Mouse (Mus musculus) lung, embryonic 16.5 days (tissue): ENCODE results near the gene Kif7. TPM values are rescaled to one million over a fixed set of nuclear protein-coding genes. Genes with fewer than 3 reads are reported as not detected.

Source experiments
- ATAC-seq: fragments of 200-750 bp; cut with Nextera tagmentation; 2 replicates; pipeline ENCODE4 v1.8.0; 2017; ENCODE audit warnings: low read depth, mild to moderate bottlenecking, moderate library complexity
- H3K27ac ChIP-seq: fragments of 300-500 bp; sonication (generic); 2 replicates; pipeline ENCODE4 v1.5.1; 2014; ENCODE audit warnings: mild to moderate bottlenecking, control low read depth, low read length
- H3K27me3 ChIP-seq: fragments of 300-500 bp; sonication (generic); 2 replicates; pipeline ENCODE4 v1.6.1; 2014; ENCODE audit warnings: low read depth, low read length, mixed read lengths; ENCODE audit not compliant: control insufficient read depth, insufficient read depth
- H3K36me3 ChIP-seq: fragments of 300-500 bp; sonication (generic); 2 replicates; pipeline ENCODE4 v1.6.1; 2014; ENCODE audit warnings: low read length; ENCODE audit not compliant: control insufficient read depth, insufficient read depth
- H3K4me1 ChIP-seq: fragments of 300-500 bp; sonication (generic); replicated peaks from 2 replicates; pipeline ENCODE4 v1.6.1; 2014; ENCODE audit warnings: low read length, mixed read lengths; ENCODE audit not compliant: control insufficient read depth, insufficient read depth
- H3K4me2 ChIP-seq: fragments of 300-500 bp; sonication (generic); 2 replicates; pipeline ENCODE4 v1.6.1; 2014; ENCODE audit warnings: low read depth, low read length, control low read depth
- H3K4me3 ChIP-seq: fragments of 300-500 bp; sonication (generic); 2 replicates; pipeline ENCODE4 v1.5.1; 2014; ENCODE audit warnings: mild to moderate bottlenecking, low read length, control low read depth
- H3K9ac ChIP-seq: fragments of 300-500 bp; sonication (generic); 2 replicates; pipeline ENCODE4 v1.6.1; 2014; ENCODE audit warnings: low read length, control low read depth
- H3K9me3 ChIP-seq: fragments of 300-500 bp; sonication (generic); 2 replicates; pipeline ENCODE4 v1.6.1; 2016; ENCODE audit warnings: low read length; ENCODE audit not compliant: control insufficient read depth
- WGBS: fragments of 180-500 bp; shearing (Covaris S2); extraction: QIAGEN DNeasy Blood & Tissue Kit; methylation state at CpG from one replicate; pipeline ENCODE4 v1.1.7; 2014; 5-methylcytosine and 5-hydroxymethylcytosine counted together
- polyA plus RNA-seq: library from polyadenylated mRNA; unstranded; fragments of >200 nt; fragmentation: Nextera tagmentation; extraction: Ambion mirVana; gene quantifications from 2 replicates; pipeline ENCODE4 v1.2.1, GENCODE M21; 2015

The Kif7 gene
- polyA plus RNA-seq, 1 experiment from 2014 or later: 3.7 TPM

GRCm38 (mm10) chr7:79729743-79730370 lies 14.3 kb upstream of the Kif7 start:
- 50% methylated on average over 11 of the region's 11 CpGs for WGBS
- Histone ChIP-seq H3K4me3 (no peak overlapping the region), H3K4me2 (no peak overlapping the region), H3K9me3 (no peaks in the 10 kb centered on the region), H3K9ac (no peak overlapping the region), H3K36me3 (no peaks in the 10 kb centered on the region), H3K27ac (no peak overlapping the region), H3K27me3 (no peaks in the 10 kb centered on the region), H3K4me1 (no peaks in the 10 kb centered on the region)
- ATAC-seq: no peak

DNA sequence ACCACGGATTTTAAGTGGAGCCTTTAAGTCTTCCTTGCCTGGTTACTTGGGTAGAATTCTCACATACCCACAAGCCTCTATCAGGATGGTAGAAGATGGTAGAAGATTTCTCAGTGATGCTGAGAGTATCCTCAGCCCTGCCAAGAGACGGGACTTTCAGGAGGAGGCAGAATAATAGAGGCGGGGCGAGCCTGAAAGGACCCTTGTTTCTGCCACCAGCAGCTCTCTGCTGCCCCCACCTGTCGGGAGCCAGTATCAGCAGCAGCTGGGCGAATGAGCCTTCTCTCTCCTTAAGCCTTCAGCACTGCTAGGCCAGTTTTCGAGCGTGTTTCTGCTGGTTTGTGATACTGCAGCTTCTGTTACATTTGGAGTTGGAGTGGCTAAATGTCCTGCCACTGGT lies 13.6 kb upstream of the Kif7 start:
- H3K4me2 ChIP-seq: no peak overlapping the region
- 5% methylated on average over 8 of the region's 8 CpGs for WGBS
- peak; percentile 41; the same call in 1 of the 2 replicates for ATAC-seq

GRCm38 (mm10) chr7:79728219-79728618 lies 12.7 kb upstream of the Kif7 start:
- Histone ChIP-seq H3K27ac (no peak overlapping the region), H3K4me3 (no peak overlapping the region), H3K36me3 (no peaks in the 10 kb centered on the region), H3K4me2 (no peak overlapping the region), H3K27me3 (no peaks in the 10 kb centered on the region), H3K4me1 (no peaks in the 10 kb centered on the region), H3K9ac (no peak overlapping the region), H3K9me3 (no peaks in the 10 kb centered on the region)
- WGBS: 31% methylated on average over 6 of the region's 6 CpGs
- peak; percentile 56 for ATAC-seq

More for the DNA sequence above, 13.6 kb upstream of the Kif7 start:
- Histone ChIP-seq H3K9me3 (no peaks in the 10 kb centered on the region), H3K9ac (no peak overlapping the region), H3K27me3 (no peaks in the 10 kb centered on the region), H3K4me1 (no peaks in the 10 kb centered on the region), H3K36me3 (no peaks in the 10 kb centered on the region), H3K27ac (no peak overlapping the region), H3K4me3 (no peak overlapping the region)

DNA sequence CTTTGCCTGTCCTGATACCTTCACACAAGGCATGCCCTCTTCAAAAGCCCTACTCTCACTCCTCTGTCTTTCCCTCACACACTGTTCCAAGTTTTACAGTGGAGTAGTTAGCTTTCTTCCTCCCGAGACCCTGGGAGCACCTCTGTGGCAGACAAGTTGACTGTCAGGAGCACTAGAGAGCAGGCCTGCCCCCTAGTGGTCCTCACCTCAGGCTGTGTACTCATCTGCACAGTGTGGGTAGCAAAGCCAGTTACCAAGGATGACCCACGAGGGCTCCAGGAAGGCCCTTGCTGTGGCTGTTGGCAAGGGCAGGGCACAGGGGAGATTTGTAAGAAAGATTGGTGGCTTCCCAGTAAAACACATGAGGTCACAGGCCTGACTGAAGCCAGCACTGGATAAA lies 11.6 kb upstream of the Kif7 start:
- Histone ChIP-seq H3K4me3 (no peak overlapping the region), H3K27me3 (peaks cover 5% of the 10 kb centered on the region; the same call in 1 of the 2 replicates), H3K36me3 (no peaks in the 10 kb centered on the region), H3K27ac (no peak overlapping the region), H3K9ac (no peak overlapping the region), H3K9me3 (no peaks in the 10 kb centered on the region), H3K4me2 (no peak overlapping the region), H3K4me1 (no peaks in the 10 kb centered on the region)
- 6% methylated on average over 2 of the region's 2 CpGs for WGBS
- ATAC-seq: 0 out of 2 replicates have a peak, but pooled peaks have one; percentile 41

DNA sequence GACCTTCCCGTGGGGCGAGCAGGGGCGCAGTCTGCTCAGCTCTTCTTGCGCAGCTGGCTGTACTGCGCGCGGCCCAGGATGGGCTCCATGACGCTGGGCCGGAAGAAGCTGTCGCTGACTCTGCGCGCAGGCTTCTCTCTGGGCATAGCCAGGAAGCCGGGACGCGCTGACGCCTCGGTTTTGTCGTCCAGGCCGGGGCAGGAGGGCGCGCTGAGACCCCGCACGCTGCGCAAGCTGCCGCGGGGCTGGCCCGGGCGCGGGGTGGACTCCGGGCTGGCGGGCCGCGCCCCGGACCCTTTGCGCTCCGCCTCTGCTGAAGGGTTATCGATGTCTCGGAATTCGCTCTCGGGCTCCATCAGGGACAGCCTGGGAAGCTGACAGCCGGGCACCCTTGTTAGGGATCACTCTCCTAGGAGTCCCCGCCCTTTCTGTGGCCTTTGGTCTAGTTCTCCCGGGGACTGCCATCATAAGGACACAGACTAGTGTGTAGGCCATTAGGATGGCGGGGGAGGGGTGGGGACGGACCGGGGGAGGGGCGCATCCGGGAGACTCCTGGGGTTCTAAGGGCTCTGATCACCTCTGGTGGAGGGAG lies 6.0 kb upstream of the Kif7 start:
- H3K9ac ChIP-seq: peak overlapping the region; percentile 82
- peak overlapping the region; percentile 15; the same call in 1 of the 2 replicates for H3K27ac ChIP-seq
- no peaks in the 10 kb centered on the region for H3K9me3 ChIP-seq

GRCm38 (mm10) chr7:79710831-79711230 lies 4.7 kb downstream of the Kif7 start:
- peaks cover 14% of the 10 kb centered on the region; the same call in 1 of the 2 replicates for H3K27me3 ChIP-seq
- H3K9ac ChIP-seq: no peak overlapping the region
- no peak overlapping the region for H3K4me2 ChIP-seq
- ATAC-seq: no peak
- H3K4me1 ChIP-seq: peaks cover 6% of the 10 kb centered on the region; the same call in 1 of the 2 replicates
- no peaks in the 10 kb centered on the region for H3K9me3 ChIP-seq
- WGBS: 57% methylated on average over 17 of the region's 17 CpGs
- H3K27ac ChIP-seq: no peak overlapping the region
- no peaks in the 10 kb centered on the region for H3K36me3 ChIP-seq
- H3K4me3 ChIP-seq: no peak overlapping the region

More for the DNA sequence above, 6.0 kb upstream of the Kif7 start:
- H3K36me3 ChIP-seq: no peaks in the 10 kb centered on the region
- peak; percentile 82 for ATAC-seq
- peaks cover 8% of the 10 kb centered on the region; the same call in 1 of the 2 replicates for H3K27me3 ChIP-seq
- WGBS: under 1% methylated on average over 48 of the region's 48 CpGs
- H3K4me1 ChIP-seq: peaks cover 8% of the 10 kb centered on the region; the same call in 1 of the 2 replicates
- peak overlapping the region; percentile 65 for H3K4me3 ChIP-seq
- peak overlapping the region; percentile 91 for H3K4me2 ChIP-seq

- Histone ChIP-seq H3K27me3 (peaks cover 14% of the 10 kb centered on the region; the same call in 1 of the 2 replicates), H3K4me1 (peaks cover 6% of the 10 kb centered on the region; the same call in 1 of the 2 replicates), H3K4me3 (peak overlapping the region; percentile 50), H3K4me2 (peak overlapping the region; percentile 77), H3K27ac (no peak overlapping the region), H3K9me3 (no peaks in the 10 kb centered on the region), H3K9ac (peak overlapping the region; percentile 57), H3K36me3 (no peaks in the 10 kb centered on the region)
- WGBS: 2% methylated on average over 45 of the region's 55 CpGs
- ATAC-seq: peak; percentile 83
Observed at GRCm38 (mm10) chr7:79710130-79710607, 5.4 kb downstream of the Kif7 start.

DNA sequence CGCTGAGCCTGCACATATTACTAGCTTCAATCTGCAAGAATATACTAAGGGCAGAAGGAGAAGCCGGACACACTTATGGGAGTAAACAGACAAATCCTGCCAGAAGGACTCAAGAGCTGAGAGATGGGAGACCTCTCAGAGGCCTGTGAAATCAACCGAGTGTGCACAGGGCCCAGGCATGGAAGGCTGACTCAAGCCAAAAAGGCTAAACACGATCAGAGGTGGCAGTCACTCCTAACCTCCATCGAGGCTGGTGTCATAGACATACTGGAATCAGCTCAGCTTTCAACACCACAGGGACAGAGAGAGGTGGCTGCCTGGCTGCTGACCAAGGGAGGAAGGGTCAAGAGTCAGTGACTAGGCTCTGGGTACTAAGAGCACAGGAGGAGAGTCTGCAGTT lies 10.3 kb downstream of the Kif7 start:
- Histone ChIP-seq H3K4me2 (no peak overlapping the region), H3K9ac (no peak overlapping the region), H3K4me1 (peaks cover 2% of the 10 kb centered on the region; the same call in 1 of the 2 replicates), H3K4me3 (no peak overlapping the region), H3K9me3 (no peaks in the 10 kb centered on the region), H3K27me3 (peaks cover 7% of the 10 kb centered on the region; the same call in 1 of the 2 replicates), H3K36me3 (peaks cover 7% of the 10 kb centered on the region), H3K27ac (no peak overlapping the region)
- WGBS: 74% methylated on average over 5 of the region's 5 CpGs
- no peak for ATAC-seq

- H3K4me3 ChIP-seq: no peak overlapping the region
- ATAC-seq: no peak
- no peak overlapping the region for H3K4me2 ChIP-seq
- H3K27ac ChIP-seq: no peak overlapping the region
- no peaks in the 10 kb centered on the region for H3K4me1 ChIP-seq
- no peaks in the 10 kb centered on the region for H3K27me3 ChIP-seq
- H3K9me3 ChIP-seq: no peaks in the 10 kb centered on the region
- H3K36me3 ChIP-seq: peaks cover 12% of the 10 kb centered on the region
- H3K9ac ChIP-seq: no peak overlapping the region
- WGBS: 72% methylated on average over 16 of the region's 16 CpGs
Observed at GRCm38 (mm10) chr7:79702755-79703154, 12.8 kb downstream of the Kif7 start.
